Mouse (Mus musculus): ENCODE measurements around the gene Scin. TPM values are rescaled to one million over a fixed set of nuclear protein-coding genes. Genes with fewer than 3 reads are reported as not detected.

The Scin gene
- polyA plus RNA-seq, 1 experiment from 2014 or later: not detected

DNA sequence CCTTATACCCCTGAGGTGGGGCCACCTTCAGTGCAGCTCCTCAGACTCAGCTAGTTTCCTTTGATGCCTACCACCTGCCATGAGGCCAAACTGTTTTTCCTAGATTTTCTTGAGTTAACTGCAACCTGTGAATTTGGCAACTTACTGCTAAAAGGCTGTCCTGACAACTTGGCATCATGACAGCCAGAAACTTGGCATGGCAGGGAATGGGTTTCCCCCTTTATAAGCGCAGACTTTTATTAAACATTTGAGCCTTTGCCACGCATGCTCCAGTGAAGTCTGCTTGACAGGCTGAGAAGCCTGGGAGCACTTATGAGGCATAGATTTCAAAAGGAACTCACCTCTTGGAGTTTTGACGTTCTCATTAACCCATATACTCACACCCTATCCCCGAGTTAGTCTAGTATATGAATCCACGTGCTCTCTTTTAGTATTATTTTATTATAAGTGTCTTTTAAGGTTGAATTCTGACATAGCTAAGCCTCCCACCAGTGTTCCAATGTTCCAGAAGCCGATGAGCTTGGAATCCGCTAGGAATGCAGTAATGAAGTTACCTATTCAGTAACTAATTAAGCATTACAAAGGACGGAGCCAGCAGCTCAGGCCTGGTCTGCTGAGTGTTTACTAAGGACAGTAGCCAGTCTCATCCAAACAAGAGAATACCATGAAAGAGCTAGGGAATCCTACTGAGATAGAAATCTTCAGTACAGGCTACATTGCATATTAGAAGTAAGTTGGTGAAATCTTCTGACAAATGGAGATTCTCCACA, 90.0 kb downstream of the Scin start:
- no peaks in the 10 kb centered on the region for H3K9me3 ChIP-seq
- H3K36me3 ChIP-seq: no peaks in the 10 kb centered on the region
- no peak overlapping the region for H3K9ac ChIP-seq (replicated peaks)
- H3K27me3 ChIP-seq: no peaks in the 10 kb centered on the region
- 61% methylated on average over 8 of the region's 8 CpGs for WGBS
- no peaks in the 10 kb centered on the region for H3K4me1 ChIP-seq
- H3K4me2 ChIP-seq (replicated peaks): no peak overlapping the region
- H3K27ac ChIP-seq (replicated peaks): no peak overlapping the region
- H3K4me3 ChIP-seq: no peak overlapping the region
- ATAC-seq (replicated peaks): peak; percentile 46; the same call in 1 of the 2 replicates

DNA sequence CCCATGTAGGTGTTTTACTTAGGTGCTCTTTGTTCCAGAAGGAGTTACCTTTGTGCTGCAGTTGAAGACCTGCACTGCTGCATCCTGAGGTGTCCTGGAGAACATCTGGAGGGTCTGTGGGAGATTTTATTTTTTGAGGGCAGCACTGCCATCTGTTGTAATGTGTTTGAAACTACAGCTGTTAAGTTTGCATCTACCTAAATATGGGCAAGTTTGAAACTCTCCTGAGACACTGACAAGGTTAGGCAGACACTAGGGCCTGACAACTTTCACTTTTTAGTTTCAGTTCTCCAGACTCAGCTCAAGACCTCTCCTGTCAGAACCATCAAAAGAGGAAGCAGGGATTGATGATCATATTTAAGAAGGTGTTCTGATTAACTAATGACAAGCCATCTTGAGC, 94.0 kb downstream of the Scin start:
- Histone ChIP-seq H3K4me3 (no peak overlapping the region), H3K9ac (replicated peaks) (no peak overlapping the region), H3K27me3 (no peaks in the 10 kb centered on the region), H3K9me3 (no peaks in the 10 kb centered on the region), H3K27ac (replicated peaks) (no peak overlapping the region), H3K4me2 (replicated peaks) (no peak overlapping the region), H3K36me3 (no peaks in the 10 kb centered on the region), H3K4me1 (peaks cover 13% of the 10 kb centered on the region)
- no peak for ATAC-seq (replicated peaks)

DNA sequence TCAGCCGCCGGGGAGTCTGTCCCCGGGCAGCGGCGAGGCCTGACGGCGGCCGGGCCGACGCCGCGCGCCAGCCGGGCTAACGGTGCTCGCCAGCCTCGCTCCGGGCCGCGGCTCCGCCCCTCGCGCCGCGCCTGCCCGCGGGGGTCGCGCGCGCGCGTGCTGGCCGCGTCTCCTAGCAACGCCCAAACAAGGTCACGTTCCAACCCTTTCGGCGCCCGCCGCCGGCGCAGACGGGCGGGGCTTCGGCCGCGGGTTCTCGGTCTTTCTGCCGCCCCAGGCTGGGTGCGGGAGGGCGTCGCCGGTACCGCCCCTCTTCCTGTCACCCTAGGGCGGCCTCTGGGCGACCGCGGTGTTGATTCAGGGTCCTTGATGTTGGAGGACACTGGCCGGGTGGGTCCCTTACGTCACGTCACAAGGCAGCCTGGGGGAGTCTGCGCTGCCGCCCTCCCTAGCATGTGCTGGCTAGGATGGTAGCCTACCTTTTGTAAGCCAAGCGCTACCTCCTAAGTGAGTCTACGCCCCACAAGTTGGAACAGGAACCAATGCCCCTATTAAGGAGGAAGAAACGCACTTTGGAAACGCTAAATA, 96.1 kb downstream of the Scin start, which contains the start of gene Arl4a:
Gene Arl4a (minus strand): TSS at position 150 of the 588 bp plus-strand sequence.
- Histone ChIP-seq H3K4me3 (peak within 1 kb of the TSS; percentile 96), H3K27ac (replicated peaks) (peak within 1 kb of the TSS; percentile 84), H3K9me3 (no peaks in the 10 kb centered on the region), H3K4me2 (replicated peaks) (peak within 1 kb of the TSS; percentile 81), H3K9ac (replicated peaks) (peak within 1 kb of the TSS; percentile 58), H3K27me3 (no peaks in the 10 kb centered on the region), H3K4me1 (peaks cover 13% of the 10 kb centered on the region), H3K36me3 (no peaks in the 10 kb centered on the region)
- WGBS: under 1% methylated on average over 68 of the region's 68 CpGs
- peak; percentile 92 for ATAC-seq (replicated peaks)

DNA sequence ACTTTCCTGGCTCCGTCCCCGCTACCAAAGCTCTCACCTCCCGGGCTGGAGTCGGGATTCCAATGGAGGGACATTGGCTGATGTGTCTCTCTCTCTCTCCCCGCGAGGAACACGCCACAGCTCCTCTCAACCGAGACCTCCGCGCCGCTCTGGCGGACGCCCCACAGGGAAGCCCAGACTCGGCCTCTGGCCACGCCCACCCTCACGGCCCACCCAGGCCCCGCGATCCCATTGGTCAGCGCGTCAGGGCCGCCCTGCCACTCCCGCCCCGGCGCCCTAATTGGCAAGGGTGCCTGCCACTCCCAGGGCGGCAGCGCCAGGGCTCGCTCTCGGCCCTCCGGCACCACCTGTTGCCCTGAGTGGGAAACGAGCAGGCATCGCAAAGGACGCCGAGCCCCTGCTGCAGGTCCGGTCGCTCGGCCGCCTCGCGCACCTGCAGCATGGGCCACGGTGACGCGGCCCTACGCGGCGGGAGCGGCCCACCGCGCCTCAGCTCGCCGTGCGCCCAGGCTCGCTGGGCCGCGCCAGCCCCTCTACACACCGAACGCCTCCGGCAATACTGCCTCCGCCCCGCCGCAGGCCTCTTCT, 96.7 kb downstream of the Scin start:
- peak overlapping the region; percentile 96 for H3K4me3 ChIP-seq
- peak; percentile 98 for ATAC-seq (replicated peaks)
- H3K27me3 ChIP-seq: no peaks in the 10 kb centered on the region
- H3K4me1 ChIP-seq: peaks cover 13% of the 10 kb centered on the region
- peak overlapping the region; percentile 81 for H3K4me2 ChIP-seq (replicated peaks)
- H3K9me3 ChIP-seq: no peaks in the 10 kb centered on the region
- under 1% methylated on average over 60 of the region's 60 CpGs for WGBS
- peak overlapping the region; percentile 58 for H3K9ac ChIP-seq (replicated peaks)
- H3K36me3 ChIP-seq: no peaks in the 10 kb centered on the region; the same call in 1 of the 2 replicates
- peak overlapping the region; percentile 84 for H3K27ac ChIP-seq (replicated peaks)

DNA sequence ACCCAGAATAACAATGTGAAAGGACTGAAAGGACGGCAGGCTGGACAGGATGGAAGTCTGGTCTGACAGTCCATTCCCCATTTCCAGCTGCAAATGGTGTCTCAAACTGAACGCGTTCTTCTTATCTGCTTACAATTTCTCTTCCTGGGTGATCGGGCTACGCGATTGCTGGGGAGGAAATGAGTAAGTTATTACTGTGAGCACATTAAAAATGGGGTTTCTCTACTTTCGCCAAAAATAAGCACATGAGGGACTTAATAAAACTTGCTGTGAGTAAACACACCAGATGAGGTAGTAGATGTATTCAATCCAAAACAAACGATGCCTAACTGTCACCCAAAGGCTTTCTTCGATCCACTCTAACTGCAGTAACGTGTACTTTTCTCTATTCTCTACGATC, 97.4 kb downstream of the Scin start:
- H3K36me3 ChIP-seq: no peaks in the 10 kb centered on the region; the same call in 1 of the 2 replicates
- WGBS: 3% methylated on average over 11 of the region's 11 CpGs
- H3K4me3 ChIP-seq: peak overlapping the region; percentile 96
- ATAC-seq (replicated peaks): no peak
- H3K4me1 ChIP-seq: peaks cover 13% of the 10 kb centered on the region
- no peaks in the 10 kb centered on the region for H3K9me3 ChIP-seq
- peak overlapping the region; percentile 81 for H3K4me2 ChIP-seq (replicated peaks)
- no peaks in the 10 kb centered on the region for H3K27me3 ChIP-seq
- H3K9ac ChIP-seq (replicated peaks): peak overlapping the region; percentile 58
- peak overlapping the region; percentile 84 for H3K27ac ChIP-seq (replicated peaks)

DNA sequence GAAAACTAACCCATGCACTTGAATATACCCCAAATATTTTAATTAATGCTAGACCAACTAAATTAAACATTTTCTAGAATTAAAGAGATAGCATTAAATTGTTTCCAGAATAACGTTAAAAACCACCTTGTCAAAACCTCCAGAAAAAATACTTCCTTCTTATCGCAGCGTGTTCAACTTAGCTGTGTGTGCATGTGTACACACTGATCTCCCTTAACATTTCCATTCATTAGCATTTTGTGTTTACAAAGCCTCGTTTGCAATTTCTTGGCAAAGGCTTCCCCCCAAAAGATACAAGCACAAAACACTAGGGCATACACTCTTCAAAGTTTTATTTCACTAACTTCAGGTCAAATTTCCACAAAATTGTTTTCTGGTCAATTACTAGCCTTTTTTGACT, 98.5 kb downstream of the Scin start:
- H3K9ac ChIP-seq (replicated peaks): no peak overlapping the region
- peak overlapping the region; percentile 96 for H3K4me3 ChIP-seq
- H3K4me2 ChIP-seq (replicated peaks): peak overlapping the region; percentile 81
- H3K36me3 ChIP-seq: no peaks in the 10 kb centered on the region; the same call in 1 of the 2 replicates
- ATAC-seq (replicated peaks): no peak
- H3K9me3 ChIP-seq: no peaks in the 10 kb centered on the region
- WGBS: 44% methylated on average over 4 of the region's 4 CpGs
- no peaks in the 10 kb centered on the region for H3K27me3 ChIP-seq
- H3K27ac ChIP-seq (replicated peaks): no peak overlapping the region
- peaks cover 13% of the 10 kb centered on the region for H3K4me1 ChIP-seq

DNA sequence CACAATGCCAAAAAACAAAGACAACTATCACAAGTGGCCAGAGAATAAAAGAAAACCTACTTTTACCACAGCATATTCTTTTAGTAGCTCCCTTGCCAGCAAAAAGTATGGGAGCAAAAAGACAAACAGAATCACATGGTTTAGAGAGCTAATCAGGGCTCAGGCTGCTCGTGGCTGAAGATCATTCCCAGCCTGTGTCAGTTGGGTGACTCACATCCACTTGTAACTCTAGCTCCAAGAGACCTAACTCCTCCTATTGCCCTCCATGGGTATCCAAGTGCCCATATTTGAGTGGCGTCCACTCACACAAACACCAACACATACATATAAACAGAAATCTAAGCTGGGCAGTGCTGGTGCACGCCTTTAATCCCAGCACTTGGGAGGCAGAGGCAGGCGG, 104.8 kb downstream of the Scin start:
- Histone ChIP-seq H3K27ac (replicated peaks) (no peak overlapping the region), H3K9ac (replicated peaks) (no peak overlapping the region), H3K9me3 (no peaks in the 10 kb centered on the region), H3K4me3 (no peak overlapping the region), H3K27me3 (no peaks in the 10 kb centered on the region), H3K4me1 (no peaks in the 10 kb centered on the region), H3K4me2 (replicated peaks) (no peak overlapping the region), H3K36me3 (no peaks in the 10 kb centered on the region; the same call in 1 of the 2 replicates)
- ATAC-seq (replicated peaks): no peak
- WGBS: 84% methylated on average over 4 of the region's 4 CpGs

DNA sequence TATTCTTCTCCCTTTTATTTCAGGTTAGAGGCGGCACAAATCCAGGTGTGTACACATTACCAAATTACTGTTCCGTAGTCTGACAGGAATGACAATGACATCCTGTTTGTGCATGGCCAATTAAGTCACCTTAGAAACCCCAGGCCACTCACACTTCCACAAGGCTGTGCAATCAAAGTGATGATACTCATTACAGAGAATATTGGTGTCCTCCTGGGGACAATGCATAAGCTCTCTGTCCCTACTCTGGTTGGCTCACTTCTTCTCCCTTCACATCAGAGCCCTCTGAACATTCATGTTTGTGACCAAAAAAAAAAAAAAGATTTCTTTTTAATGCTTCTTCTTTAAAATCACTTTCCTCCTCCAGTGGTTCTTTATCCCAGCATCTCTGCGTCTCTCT, 106.2 kb downstream of the Scin start:
- Histone ChIP-seq H3K9ac (replicated peaks) (no peak overlapping the region), H3K36me3 (no peaks in the 10 kb centered on the region; the same call in 1 of the 2 replicates), H3K4me2 (replicated peaks) (no peak overlapping the region), H3K27ac (replicated peaks) (no peak overlapping the region), H3K4me1 (no peaks in the 10 kb centered on the region), H3K4me3 (no peak overlapping the region), H3K27me3 (no peaks in the 10 kb centered on the region), H3K9me3 (no peaks in the 10 kb centered on the region)
- no peak for ATAC-seq (replicated peaks)
- 83% methylated on average over 3 of the region's 3 CpGs for WGBS

DNA sequence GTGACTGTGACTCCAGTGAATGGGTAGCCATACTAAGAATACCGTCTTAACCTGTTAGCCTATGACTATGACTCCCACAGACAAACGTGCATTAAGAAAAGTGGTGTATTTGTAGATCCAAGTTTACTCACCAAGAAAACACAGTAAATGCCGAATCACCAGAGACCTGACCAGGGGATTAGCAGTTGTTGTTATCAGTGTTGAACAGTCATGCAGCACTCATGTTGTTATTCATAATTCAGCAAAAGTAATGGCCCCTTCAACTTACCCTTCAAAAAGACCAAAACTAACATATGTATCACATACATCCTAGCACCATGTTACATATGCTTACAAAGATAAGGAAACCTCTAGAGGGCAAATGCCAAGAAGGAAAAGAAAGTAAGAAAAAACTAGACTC, 106.6 kb downstream of the Scin start:
- 85% methylated on average over 3 of the region's 3 CpGs for WGBS
- Histone ChIP-seq H3K4me2 (replicated peaks) (no peak overlapping the region), H3K27me3 (no peaks in the 10 kb centered on the region), H3K36me3 (no peaks in the 10 kb centered on the region; the same call in 1 of the 2 replicates), H3K9me3 (no peaks in the 10 kb centered on the region), H3K27ac (replicated peaks) (no peak overlapping the region), H3K9ac (replicated peaks) (no peak overlapping the region), H3K4me1 (no peaks in the 10 kb centered on the region), H3K4me3 (no peak overlapping the region)
- no peak for ATAC-seq (replicated peaks)

DNA sequence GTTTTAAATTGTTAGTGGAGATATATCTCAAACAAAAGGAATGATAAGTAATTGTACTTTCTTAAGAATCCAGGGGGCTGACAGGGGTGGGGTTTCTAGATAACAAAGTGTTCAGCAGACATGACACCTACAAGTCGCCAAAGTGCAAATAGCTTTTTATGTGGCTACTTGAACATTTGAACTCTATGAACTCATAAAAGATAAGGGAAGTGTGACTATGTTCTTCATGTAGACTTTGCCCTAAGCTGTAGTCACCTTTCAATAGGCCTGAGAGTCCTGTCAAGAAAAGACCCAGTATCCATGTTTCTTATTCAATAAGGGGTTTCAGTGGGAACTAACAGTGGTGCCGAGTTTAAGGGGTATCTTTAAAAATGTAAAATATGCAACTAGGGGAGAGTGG, 110.1 kb downstream of the Scin start:
- Histone ChIP-seq H3K4me3 (no peak overlapping the region), H3K36me3 (no peaks in the 10 kb centered on the region), H3K9me3 (no peaks in the 10 kb centered on the region), H3K9ac (replicated peaks) (no peak overlapping the region), H3K4me2 (replicated peaks) (no peak overlapping the region), H3K4me1 (no peaks in the 10 kb centered on the region), H3K27ac (replicated peaks) (no peak overlapping the region), H3K27me3 (no peaks in the 10 kb centered on the region)
- WGBS: 88% methylated on average over 2 of the region's 2 CpGs
- no peak for ATAC-seq (replicated peaks)

DNA sequence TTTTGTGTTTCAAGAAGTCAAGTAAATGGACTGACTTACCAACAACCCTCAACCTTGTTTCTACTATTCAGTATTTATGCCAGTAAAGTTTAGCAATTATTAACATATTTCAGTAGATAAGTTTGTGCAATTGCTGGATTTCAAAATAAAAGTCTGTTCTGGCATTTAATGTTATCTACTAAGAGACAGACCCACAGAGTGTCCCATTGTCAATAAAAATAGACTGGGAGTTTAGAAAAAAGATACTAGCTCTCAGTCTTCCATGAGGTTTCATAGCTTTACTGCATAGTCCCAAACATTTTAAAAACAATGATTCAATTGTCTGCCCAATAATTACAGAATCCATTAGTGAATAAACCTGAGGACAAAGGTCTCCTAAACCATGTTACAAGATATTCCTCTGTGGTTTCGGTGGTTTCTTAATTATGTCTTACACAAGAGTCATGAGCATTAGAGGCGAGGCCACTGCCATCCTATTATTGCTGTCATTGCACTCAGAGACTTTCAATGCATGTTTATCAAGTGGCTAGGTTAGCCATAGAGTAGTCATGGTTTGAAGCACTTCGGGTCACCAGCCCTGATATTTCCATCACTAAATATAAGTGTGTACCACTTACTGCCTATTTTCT, 110.9 kb downstream of the Scin start:
- Histone ChIP-seq H3K9me3 (no peaks in the 10 kb centered on the region), H3K27me3 (no peaks in the 10 kb centered on the region), H3K27ac (replicated peaks) (no peak overlapping the region), H3K4me1 (no peaks in the 10 kb centered on the region), H3K9ac (replicated peaks) (no peak overlapping the region), H3K4me3 (no peak overlapping the region), H3K4me2 (replicated peaks) (no peak overlapping the region), H3K36me3 (no peaks in the 10 kb centered on the region)
- WGBS: 85% methylated on average over 3 of the region's 3 CpGs
- no peak for ATAC-seq (replicated peaks)

DNA sequence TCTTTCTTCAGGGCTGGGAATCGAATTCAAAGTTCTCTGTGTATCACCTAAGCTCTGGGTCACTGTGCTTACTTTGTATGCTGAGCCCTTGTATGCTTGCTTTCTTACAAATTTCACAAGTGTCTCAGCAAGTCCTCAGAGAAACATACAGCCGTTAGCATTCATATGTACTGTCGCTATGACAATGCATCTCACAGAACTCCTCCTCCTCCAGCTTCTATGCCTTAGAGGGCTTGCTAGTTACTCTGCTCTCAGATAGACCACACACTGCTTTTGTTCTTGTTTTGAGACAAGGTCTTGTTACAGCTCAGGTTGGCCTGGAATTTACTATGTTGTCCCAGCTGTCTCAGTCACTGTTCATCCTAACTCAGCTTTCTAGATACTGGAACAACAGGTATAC, 111.7 kb downstream of the Scin start:
- Histone ChIP-seq H3K27ac (replicated peaks) (no peak overlapping the region), H3K9ac (replicated peaks) (no peak overlapping the region), H3K36me3 (no peaks in the 10 kb centered on the region), H3K9me3 (no peaks in the 10 kb centered on the region), H3K4me1 (no peaks in the 10 kb centered on the region), H3K4me3 (no peak overlapping the region), H3K4me2 (replicated peaks) (no peak overlapping the region), H3K27me3 (no peaks in the 10 kb centered on the region)
- WGBS: 60% methylated on average over 3 of the region's 3 CpGs
- no peak for ATAC-seq (replicated peaks)

All from forebrain, embryonic 15.5 days (tissue).